Mouse (Mus musculus): ENCODE measurements around the gene Limk1. TPM values are rescaled to one million over a fixed set of nuclear protein-coding genes. Genes with fewer than 3 reads are reported as not detected.

Gene Limk1
- polyA plus RNA-seq, 1 experiment from 2014 or later: 8.4 TPM

Other genes starting within 250 kb of the Limk1 start
- 137 and 141 TPM in 2 replicates for gene Gtf2ird1, start 231.9 kb downstream of the Limk1 start, polyA plus RNA-seq (2015; fragmentation: Nextera tagmentation; extraction: Ambion mirVana)
- 5.5 and 5.7 TPM in 2 replicates for gene Clip2, start 136.2 kb downstream of the Limk1 start, polyA plus RNA-seq (2015; fragmentation: Nextera tagmentation; extraction: Ambion mirVana)
- gene Syna, start 128.4 kb downstream of the Limk1 start, polyA plus RNA-seq (2015; fragmentation: Nextera tagmentation; extraction: Ambion mirVana): 0.18 and 0.20 TPM in 2 replicates
- 310 and 326 TPM in 2 replicates for gene Rfc2, start 107.2 kb downstream of the Limk1 start, polyA plus RNA-seq (2015; fragmentation: Nextera tagmentation; extraction: Ambion mirVana)
- 2.8 and 4.0 TPM in 2 replicates for gene Lat2, start 73.6 kb downstream of the Limk1 start, polyA plus RNA-seq (2015; fragmentation: Nextera tagmentation; extraction: Ambion mirVana)
- 474 and 480 TPM in 2 replicates for gene Eif4h, start 49.1 kb downstream of the Limk1 start, polyA plus RNA-seq (2015; fragmentation: Nextera tagmentation; extraction: Ambion mirVana)
- 49.7 and 53.8 TPM in 2 replicates for gene Eln, start 58.7 kb upstream of the Limk1 start, polyA plus RNA-seq (2015; fragmentation: Nextera tagmentation; extraction: Ambion mirVana)
- not detected in 2 replicates for gene Tmem270, start 218.1 kb upstream of the Limk1 start, polyA plus RNA-seq (2015; fragmentation: Nextera tagmentation; extraction: Ambion mirVana)
- 0.45 and 2.0 TPM in 2 replicates for gene Cldn13, start 226.9 kb upstream of the Limk1 start, polyA plus RNA-seq (2015; fragmentation: Nextera tagmentation; extraction: Ambion mirVana)
- gene Mettl27, start 243.8 kb upstream of the Limk1 start, polyA plus RNA-seq (2015; fragmentation: Nextera tagmentation; extraction: Ambion mirVana): 19.9 and 21.7 TPM in 2 replicates